Mouse (Mus musculus) ovary, adult 18-20 months (tissue): ENCODE data around the gene Atp6v0e.

Source experiments
- DNase-seq: peaks from one replicate; pipeline ENCODE4 v3.0.0; 2022; ENCODE audit warnings: low spot score, mixed read lengths

The Atp6v0e gene

DNA sequence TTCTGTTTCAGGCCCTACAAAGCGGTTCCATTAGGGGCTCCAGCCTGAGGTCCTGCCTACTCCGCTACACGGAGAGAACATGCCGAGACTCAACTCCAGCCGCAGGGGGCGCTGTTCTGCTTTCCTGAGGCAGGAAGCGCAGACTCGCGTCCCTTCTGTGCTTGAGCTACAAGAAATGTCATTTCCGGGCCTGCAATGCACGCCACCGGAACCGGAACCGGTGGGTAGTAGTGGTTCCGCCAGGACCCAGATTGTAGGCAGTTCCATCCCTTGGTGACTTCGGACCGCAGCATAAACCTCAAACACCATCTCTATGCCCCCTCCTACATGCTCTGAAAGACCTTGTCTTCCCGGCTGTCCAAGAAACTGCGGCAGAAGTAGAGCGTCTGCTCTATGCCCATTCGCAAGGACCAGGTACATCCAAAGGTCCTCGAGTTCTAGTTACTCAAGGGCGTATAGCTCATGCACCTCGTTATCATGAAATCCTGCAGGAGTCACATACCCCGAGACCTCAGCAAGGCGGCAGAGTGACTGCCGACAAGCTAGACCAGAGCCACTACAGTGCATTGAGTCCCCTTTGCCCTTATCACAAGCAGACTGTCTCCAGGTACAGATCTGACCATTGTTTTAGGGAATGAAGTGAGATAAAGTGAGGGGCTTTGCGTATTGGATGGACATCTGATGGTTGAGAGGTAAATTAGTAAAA, at the start of gene Atp6v0e:
Atp6v0e (plus strand) TSS at position 254 of the 706 bp plus-strand sequence.
- peak; percentile 89 for DNase-seq

DNA sequence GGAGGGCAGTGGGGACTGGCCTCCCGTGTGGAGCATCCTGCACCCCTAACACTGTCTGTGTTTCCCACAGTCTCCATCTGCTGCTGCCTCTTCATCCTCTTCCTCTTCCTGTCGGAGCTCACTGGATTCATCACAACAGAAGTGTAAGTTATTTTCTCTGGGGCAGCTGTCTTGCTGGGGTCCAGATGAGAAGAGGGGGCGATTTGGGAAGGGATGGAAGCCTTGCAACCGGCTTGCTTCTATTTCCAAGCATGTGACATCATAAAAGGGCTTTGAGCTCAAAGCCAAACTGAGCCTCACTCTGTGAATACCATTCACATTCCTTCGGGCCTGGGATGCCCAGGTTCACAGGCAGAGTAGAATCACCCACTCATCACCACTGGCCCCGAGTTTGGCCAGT, 48.7 kb upstream of the Atp6v0e start:
- no peak for DNase-seq

DNA sequence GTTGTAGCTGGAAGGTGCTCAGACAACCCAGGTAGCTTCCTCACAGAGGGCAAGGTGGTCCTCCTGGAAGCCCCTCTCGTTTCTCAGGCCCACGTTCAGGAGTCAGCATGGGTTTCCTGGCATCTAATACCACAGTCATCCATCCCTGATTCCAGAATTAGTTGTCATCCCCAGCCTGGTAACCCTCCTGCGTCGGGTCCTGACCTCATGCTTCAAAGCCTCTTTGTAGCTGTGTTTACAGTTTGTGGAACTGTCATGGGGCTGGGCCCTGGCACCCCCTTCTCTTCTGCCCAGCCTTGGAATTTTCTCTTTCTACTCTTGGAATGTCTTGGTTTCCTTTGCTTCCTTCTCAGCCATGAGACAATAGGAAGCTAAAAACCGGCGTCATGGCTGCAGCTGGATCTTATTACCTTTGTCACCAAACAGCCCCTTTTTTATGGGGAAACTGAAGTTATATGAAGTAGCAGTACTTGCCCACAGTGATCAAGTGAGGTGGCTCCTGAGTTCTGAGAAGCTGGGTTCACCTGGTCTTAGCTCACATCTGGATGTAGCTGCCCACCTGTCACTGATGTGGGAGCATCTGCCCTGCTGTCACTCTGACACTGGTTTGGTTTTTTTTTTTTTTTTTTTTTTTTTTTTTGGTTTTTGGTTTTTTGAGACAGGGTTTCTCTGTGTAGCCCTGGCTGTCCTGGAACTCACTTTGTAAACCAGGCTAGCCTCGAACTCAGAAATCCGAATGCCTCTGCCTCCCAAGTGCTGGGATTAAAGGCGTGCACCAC, 48.1 kb upstream of the Atp6v0e start:
- DNase-seq = no peak

DNA sequence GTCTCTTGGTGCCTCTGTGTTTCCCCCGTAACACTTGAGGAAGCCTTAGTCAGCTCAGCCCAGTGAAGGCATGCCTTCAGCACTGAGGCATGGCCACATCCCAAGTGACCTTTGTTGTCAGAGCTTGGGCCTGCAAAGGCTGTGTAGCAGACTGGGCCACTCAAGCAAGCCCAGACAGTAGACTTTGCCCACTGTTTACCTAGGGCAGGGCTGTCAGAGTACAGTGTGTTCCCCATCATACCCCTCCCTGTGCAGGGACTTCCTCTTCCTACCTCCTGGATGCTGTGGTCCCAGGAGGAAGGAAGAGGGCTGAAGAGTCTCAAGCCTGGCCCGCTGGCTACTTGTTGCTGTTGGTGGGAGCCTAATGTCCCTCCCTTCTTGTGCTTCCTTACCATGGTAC, 46.3 kb upstream of the Atp6v0e start:
- no peak for DNase-seq

DNA sequence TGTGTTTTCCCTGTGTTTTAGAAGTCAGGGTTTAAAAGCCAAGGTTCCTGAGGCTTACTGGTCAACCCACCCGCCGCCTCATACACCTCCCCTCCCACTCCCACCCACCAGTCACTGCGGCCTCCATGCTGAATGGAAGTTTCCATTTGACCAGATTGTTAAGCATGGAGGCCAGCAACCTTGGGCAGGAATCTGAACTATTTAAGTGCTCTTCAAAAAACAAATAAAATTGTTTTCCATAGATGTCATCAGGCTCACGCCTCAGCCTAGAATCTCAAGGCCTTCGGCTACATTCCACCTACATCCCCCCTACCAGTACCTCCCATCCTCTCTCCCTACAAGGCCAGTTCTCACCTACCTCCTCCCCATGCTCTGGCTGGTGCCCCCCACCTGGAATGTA, 44.5 kb upstream of the Atp6v0e start:
- DNase-seq = peak; percentile 38

DNA sequence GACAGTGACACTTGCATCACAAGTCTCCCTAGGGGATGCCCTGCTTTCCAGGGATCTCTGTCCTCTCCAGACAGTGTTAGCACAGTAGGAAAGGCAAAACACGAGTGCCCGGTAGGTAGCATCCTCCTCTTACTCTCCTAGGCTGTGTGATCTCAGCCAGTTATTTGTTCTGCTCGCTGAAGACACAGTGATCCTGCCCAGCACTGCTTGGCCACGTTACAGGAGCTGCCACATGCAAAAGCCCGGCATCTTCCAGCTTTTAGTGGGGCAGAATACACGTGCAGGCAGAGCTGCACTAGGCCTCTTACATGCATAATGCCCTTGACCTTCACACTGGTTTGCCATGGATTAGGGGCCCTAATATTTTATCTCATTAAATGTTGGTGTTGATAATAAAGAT, 43.5 kb upstream of the Atp6v0e start:
- no peak for DNase-seq

DNA sequence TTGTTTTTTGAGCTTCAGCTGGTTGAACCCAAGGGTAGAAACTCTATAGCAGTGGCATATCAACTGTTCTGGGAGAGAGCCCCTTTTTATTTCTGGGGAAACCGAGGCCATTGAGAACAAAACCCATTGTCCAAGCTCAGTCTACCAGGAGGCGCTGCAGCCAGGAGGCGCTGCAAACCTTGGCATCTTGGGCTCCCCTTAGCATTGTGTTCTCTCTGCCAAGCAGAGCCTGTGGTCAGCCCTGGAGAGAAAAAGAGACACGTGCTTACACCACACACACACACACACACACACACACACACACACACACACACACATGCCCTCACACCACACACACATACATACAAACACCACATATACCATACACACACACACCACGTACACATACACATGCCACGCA, 42.7 kb upstream of the Atp6v0e start:
- no peak for DNase-seq

DNA sequence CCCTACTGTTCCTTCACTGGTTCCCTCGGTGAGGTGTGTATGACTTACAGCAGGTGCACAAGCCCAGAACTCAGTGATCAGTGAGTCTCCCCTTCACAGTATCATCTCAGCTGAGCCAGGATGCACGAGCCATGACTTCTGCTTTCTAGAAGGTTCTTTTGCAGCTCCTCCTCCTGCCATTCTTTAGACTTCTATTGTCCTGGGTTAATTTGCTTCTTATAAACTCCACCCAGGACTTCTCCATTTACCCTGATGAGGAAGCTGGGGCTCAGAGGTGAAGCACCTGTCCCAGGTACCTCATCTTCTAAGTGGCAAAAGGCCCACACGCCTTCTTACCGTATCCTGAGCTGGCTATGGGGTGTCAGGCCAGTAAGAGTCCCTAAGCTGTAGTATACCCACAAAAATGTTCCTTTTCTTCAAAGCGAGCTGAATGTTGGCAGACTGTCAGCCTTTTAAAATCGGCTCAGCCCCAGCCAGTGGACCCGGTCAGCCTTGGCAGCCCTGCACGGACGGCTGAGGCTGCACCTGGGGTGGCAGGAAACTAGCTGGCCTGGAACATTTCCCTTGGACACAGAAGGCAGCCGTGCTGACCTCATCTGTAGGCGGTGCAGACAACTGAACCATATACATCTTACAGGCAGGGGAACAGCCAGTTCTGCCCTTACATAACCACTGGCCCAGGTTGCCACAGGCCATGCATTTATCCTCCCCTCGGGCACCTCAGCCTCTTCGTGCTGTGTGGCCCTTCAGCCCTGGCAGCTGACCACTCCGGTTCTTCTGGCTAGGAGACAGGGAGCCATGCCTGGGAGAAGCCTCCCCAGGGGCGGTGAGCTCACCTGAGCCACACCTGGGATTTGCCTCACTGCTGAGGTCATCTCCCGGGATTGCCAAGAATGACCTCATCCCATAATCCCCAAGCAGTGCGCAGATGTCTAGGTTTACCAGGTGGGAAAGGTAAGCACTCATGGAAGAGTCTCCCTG, 42.0 kb upstream of the Atp6v0e start:
- peak; percentile 58 for DNase-seq

DNA sequence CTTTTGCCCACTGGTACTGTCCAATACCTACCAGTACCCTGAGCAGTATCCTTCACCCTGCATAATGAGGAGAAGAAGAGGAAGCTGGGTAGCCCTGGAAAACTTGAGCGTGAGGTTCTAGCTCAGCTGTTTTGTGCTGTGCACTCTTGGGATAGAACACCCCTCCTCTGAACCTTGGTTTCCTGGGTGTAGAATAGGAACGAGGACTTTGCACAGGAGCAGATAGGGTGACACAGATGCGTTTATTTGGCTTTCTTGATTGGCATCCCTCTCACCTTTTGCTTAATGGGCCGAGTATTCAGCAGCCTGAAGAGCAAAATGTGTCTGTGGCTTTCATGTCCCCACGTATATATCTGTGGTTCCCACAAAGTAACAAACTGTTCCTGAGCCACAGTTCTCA, 41.1 kb upstream of the Atp6v0e start:
- DNase-seq = no peak

DNA sequence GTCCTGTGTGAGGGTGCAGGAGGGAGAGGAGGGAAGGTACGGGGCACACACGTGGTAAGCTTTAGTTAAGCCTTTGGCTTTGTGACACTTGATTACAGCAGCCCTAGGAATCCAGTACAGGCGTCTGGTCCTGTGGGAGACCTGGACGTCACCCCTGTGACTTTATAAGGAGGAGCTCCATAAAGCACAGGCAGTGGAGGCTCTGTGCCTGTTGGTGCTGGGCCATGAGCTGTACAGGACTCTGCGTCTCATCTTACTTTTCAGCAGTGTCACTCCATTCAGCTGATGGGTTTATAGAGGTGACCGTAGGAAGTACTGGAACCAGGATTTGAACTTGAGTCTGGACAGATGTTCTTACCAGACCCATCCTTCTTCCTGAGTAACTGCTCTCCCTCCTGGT, 39.0 kb upstream of the Atp6v0e start:
- no peak for DNase-seq

DNA sequence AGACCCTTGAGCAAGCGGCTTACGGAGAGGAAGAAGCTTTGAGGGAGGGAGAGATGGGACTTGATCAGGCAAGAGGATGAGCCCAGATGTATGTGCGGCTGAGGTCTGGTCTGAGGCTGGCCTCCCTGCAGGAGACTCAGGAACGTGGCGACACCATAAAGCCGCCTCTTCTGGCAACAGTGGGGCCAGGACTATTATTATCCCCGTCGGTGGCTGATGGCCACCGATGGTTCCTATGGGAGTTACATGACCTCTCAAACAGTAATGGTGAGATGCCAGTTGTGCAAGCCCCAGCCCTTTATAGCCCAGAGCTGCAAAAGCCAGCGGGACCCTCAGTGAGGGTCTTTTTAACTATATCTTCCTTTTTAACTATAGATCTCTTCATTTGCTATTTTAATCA, 38.0 kb upstream of the Atp6v0e start:
- DNase-seq = no peak

DNA sequence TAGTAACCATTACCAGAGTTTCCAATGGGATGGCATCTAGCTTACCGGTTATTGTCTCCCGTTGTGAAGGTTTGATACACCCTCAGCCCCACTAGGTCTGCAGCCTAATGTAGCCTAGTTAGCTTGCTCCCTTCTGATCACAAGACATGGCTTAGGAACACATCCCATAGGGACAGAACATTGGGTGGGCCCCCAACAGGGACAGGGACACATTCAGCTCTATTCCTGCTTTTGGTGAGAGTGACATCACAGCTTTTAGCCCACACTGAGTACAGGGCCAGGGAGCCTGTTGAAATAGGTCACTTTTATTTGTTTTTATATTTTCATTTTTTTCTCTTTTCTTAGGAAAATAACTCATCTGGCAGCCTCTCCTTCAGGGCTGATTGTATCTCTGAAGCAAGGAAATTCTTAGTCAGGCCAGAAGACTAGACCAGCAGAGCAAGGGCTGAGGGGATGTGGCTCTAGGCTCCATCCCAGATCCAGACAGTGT, 37.5 kb upstream of the Atp6v0e start:
- no peak for DNase-seq

DNA sequence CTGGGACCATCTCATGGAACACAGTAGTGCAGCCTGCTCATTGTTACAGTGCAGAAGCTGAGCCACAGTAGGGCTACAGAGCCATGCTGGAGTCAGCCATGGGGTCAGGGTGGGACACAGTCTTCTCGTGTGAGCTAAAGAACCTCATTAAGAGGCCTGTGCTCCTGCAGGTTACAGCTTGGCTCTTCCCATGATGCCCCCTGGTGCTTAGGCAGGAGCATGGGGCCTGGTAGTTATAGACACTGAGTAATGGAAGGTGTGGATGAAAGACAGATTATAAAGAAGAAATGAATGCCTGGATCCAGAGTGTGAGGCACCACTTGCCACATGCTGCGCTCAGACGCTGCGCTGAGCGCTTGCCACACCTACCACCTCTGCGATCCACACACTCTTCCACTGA, 34.6 kb upstream of the Atp6v0e start:
- DNase-seq = no peak

DNA sequence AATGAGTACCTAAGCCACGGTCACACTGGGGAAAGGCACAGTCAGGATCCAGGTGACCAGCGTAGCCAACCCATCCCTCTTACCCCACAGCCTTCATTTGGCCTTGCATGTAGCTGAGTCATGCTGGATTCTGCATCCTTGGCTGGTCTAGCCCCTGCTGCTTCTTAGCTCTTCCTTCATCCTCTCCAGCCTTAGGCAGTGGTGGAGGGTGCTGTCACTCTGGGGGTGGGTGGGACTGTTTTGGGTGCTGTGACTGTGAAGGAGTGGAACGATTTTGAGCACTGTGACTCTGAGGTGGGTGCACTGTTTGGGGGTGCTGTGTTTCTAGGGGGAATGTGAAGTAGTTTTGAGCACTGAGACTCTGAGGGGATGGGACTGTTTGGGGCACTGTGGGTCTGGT, 34.1 kb upstream of the Atp6v0e start:
- no peak for DNase-seq

DNA sequence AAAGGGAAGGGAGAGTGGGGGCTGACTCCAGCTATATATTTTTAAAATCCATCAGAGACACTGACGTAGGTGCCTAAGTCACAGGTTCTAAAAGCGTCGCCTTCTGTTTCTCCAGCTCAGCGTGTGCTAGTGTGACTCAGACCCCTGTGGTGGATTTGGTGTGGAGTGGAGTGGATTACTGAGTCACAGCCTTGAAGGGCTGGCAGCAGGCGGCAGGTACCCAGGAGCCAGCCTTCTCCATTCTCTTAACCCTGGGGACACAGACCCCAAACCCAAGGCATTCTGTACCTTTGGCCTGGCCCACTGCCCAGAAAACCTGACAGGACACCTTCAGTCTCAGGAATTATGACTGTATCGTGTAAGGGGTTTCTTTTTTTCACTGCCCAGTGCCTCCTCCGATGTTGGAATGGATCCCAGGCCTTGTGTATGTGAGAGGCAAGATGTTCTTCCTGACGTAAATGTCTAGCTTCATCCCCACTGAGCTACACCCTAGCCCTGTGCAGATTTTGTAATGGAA, 31.2 kb upstream of the Atp6v0e start:
- no peak for DNase-seq

DNA sequence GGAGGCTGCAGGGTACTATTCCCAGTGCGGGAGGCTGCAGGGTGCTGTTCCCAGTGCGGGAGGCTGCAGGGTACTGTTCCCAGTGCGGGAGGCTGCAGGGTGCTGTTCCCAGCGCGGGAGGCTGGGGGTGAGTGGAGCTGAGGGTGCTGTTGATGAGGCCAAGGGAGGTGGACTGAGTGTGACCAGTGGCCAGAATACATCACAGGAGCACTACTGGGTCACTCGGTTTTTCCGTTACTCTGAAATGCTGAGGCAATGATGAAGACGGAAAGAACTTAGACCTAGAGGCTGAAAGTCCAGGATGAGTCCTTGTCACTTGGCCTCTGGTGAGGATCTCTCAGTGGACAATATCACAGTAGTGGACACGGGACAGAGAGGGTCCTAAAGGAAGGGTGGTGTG, 29.8 kb upstream of the Atp6v0e start:
- no peak for DNase-seq

DNA sequence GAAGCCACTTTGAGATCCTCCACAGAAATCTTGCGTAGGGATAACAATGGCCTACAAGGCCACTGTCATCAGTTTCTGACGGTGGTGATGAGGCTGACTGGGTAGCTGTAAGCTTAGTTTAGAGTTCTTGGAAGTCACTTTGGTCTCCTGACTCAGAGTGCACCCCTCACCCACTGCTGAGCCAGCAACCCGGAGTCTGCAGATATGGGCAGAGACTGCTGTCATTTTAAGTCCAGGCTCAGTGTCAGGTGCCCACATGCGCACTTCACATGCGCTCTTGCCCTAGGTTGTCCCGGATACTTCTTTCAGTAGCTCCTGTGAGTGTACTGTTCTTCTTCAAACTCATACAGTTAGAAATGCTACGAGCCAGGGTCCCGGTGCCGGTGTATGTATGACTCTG, 29.1 kb upstream of the Atp6v0e start:
- DNase-seq = no peak

DNA sequence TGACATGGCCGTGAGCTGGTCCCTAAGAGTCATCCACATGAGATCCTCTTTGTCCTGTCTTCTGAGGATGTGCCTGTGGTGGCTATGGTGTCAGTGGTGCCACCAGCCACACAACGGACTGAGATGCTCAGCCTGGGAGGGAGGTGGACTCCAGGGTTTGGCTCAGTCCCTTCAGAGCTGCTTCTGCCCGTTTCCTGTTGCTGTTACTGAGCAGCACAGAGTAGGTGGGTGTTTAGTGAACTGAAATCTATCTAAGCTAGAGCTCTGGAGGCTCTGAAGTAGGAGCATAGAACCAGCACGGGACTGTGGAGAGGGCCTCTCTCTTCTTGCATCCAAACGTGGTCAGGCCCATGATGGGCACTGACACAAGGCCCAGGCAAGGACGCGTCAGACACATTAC, 28.5 kb upstream of the Atp6v0e start:
- no peak for DNase-seq

DNA sequence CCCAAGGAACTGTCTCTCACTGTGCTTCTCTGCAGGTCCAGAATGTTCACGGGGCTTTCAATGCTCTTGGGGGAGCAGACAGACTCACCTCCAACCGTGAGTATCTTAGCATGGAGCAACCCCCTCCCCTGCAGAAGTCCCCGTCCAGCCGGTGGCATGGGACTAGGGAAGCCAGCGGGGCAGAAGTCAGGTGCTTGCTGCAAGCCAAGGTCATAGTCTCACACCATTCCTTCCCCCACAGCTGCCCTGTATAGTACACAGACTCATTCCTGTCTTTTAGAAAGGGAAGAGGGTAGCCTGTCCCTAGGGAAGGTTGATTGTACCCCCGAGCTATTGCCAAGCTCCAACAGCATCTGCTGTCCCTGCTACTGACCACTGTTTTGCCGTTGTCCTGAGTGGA, 27.1 kb upstream of the Atp6v0e start:
- DNase-seq = no peak

DNA sequence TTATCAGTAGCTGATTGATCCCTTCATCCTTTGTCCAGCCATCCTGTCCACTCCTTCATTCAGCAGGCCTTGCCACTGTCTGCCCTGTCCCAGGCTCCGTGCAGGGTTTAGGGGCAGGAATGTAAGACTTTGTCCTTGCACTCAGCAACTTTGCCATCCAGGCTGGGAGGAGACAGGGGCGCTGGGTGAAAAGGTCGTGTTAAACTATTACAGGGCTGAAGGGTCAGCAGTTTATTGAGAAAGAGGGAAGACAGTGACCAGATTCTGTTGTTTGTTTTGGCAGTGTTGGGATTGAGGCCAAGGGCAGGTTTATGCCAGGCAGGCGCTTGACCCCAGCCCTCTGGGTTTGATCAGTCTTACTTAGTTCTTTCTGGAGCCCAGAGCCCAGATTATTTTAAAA, 25.2 kb upstream of the Atp6v0e start:
- no peak for DNase-seq

DNA sequence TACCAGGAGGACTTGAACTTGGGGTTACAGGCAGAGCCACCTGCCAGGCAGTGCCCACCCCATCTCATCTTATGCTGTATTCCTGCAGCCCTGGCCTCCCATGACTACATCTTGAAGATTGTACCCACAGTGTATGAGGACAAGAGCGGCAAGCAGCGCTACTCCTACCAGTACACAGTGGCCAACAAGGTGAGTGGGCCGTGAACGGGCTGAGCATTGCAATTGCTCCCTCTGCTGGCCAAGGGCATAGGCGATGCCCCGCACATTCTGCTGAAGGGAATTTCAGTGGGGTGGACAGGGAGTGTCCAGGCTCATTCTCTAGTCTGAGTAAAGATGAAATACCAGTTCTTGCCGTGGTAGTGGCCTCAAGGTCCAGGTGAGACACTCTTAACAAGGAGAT, 24.4 kb upstream of the Atp6v0e start:
- no peak for DNase-seq

DNA sequence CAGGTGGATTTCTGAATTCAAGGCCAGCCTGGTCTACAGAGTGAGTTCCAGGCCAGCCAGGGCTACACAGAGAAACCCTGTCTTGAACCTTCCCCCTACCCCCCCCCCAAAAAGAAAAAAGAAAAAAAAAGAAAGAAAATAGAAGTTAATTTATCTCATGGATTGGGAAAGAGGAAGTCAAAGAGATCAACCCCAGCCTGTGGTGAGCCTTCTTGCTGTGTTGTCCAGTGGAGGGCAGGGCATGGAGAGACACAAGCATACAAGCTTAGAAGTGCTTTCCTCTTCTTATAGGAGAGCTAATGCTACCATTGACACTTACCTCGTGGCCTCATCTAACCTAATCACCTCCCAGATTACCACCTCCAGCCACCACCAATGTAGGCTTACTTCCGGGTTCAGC, 23.2 kb upstream of the Atp6v0e start:
- DNase-seq = no peak
